Mouse (Mus musculus): ENCODE data around the gene Igsf21. TPM values are rescaled to one million over a fixed set of nuclear protein-coding genes. Genes with fewer than 3 reads are reported as not detected.

Gene Igsf21
- polyA plus RNA-seq, 1 experiment from 2014 or later, result 13.8 TPM

- no peak for DNase-seq (ENCODE audit: low spot score)
- 5% methylated on average over 8 of the region's 8 CpGs for WGBS
- Histone ChIP-seq H3K4me1 (replicated peaks) (peaks cover 55% of the 10 kb centered on the region), H3K4me3 (no peak overlapping the region), H3K9me3 (no peaks in the 10 kb centered on the region), H3K27me3 (ENCODE audit: insufficient read depth, poor library complexity, severe bottlenecking) (peaks cover 86% of the 10 kb centered on the region), H3K27ac (no peak overlapping the region), H3K36me3 (no peaks in the 10 kb centered on the region)
Measured at GRCm38 (mm10) chr4:140248396-140248795, 1.8 kb upstream of the Igsf21 start.

DNA sequence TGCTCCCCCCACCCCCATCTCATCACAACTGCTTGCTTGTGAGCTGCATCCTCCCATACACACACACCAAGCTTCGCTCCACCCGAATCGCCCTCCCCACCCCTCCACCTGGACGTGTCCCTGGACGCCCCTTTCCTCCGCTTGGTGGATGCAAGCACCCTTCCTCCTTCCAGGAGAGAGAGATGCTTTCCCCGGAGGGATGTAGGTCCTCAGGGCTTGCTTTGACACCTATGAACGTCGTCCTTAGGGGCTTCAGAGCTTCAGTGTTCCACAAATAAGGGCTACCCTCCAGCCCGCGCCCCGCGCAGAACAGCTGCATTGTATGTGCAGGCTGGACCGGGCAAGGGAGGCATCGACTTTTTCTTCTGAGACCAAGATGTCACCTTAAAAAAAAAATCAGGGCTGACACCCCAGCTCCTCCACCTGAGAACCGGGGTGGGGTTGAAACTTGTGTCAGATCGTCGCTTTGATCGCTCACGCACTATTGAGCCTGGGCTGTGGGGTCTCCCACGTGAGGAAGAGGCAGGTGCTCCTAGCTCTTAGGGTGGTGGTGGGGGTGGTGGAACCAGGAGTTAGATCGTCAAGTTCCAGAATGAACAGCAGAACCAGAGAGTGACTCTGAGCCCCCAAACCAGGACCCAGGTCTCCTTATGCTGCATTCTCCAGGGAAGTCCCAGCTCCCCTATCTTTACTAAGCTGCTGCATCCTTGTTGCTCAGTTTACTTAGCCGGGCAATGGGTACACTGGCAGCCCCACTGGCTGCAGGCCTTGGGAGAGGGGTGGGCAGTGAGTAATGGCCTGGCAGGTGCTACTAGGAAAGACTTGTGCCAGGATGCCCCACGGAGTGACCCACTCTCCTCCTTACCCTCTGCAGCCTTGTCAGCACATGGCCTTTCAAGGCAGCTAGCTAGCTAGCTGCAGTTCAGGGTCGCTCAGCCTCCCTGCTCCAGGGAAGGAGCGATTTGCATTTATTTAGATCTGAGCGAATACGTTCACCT, 721 bp upstream of the Igsf21 start:
- peak overlapping the region; percentile 63 for H3K4me3 ChIP-seq
- H3K4me1 ChIP-seq (replicated peaks), result peaks cover 66% of the 10 kb centered on the region
- H3K27me3 ChIP-seq (ENCODE audit: insufficient read depth, poor library complexity, severe bottlenecking), result peaks cover 95% of the 10 kb centered on the region
- no peaks in the 10 kb centered on the region for H3K36me3 ChIP-seq
- no peaks in the 10 kb centered on the region for H3K9me3 ChIP-seq
- peak overlapping the region; percentile 83; the same call in 1 of the 2 replicates for H3K27ac ChIP-seq
- DNase-seq (ENCODE audit: low spot score), result no peak
- WGBS, result 9% methylated on average over 28 of the region's 28 CpGs

- Histone ChIP-seq H3K4me1 (replicated peaks) (peaks cover 82% of the 10 kb centered on the region), H3K36me3 (no peaks in the 10 kb centered on the region), H3K4me3 (peak overlapping the region; percentile 63), H3K27me3 (ENCODE audit: insufficient read depth, poor library complexity, severe bottlenecking) (peaks cover 100% of the 10 kb centered on the region), H3K9me3 (no peaks in the 10 kb centered on the region), H3K27ac (peak overlapping the region; percentile 83)
- WGBS, result 4% methylated on average over 23 of the region's 23 CpGs
- DNase-seq (ENCODE audit: low spot score), result peak; percentile 53
Measured at GRCm38 (mm10) chr4:140245286-140246179, 1.1 kb downstream of the Igsf21 start.

DNA sequence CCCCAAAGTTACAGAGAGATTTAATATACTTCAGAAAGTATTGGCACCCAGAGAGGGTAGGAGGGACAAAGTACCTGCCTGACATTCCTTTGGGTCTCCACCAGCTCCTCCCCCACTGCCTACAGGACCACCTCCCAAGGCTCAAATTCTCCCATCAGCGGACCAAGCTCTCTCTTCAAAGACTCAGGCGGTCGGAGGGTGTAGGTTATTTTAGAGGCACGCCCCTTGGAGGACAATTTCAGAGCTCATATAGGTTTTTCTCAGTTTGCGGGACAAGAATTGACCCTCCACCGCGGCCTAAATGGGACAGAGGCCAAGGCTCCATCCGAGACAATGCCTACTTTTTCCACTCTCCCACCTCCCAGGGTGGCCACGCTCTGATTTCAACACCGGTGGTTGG, 1.7 kb downstream of the Igsf21 start:
- H3K4me3 ChIP-seq, result peak overlapping the region; percentile 63
- H3K27ac ChIP-seq, result no peak overlapping the region
- 1% methylated on average over 10 of the region's 10 CpGs for WGBS
- H3K9me3 ChIP-seq, result no peaks in the 10 kb centered on the region
- peaks cover 82% of the 10 kb centered on the region for H3K4me1 ChIP-seq (replicated peaks)
- DNase-seq (ENCODE audit: low spot score), result no peak
- peaks cover 100% of the 10 kb centered on the region for H3K27me3 ChIP-seq (ENCODE audit: insufficient read depth, poor library complexity, severe bottlenecking)
- H3K36me3 ChIP-seq, result no peaks in the 10 kb centered on the region

- Histone ChIP-seq H3K4me3 (peak overlapping the region; percentile 63), H3K36me3 (no peaks in the 10 kb centered on the region), H3K27me3 (ENCODE audit: insufficient read depth, poor library complexity, severe bottlenecking) (peaks cover 96% of the 10 kb centered on the region), H3K4me1 (replicated peaks) (peaks cover 79% of the 10 kb centered on the region), H3K27ac (peak overlapping the region; percentile 13; the same call in 1 of the 2 replicates), H3K9me3 (no peaks in the 10 kb centered on the region)
- WGBS, result 3% methylated on average over 40 of the region's 40 CpGs
- no peak for DNase-seq (ENCODE audit: low spot score)
Measured at GRCm38 (mm10) chr4:140244161-140244813, 2.3 kb downstream of the Igsf21 start.

DNA sequence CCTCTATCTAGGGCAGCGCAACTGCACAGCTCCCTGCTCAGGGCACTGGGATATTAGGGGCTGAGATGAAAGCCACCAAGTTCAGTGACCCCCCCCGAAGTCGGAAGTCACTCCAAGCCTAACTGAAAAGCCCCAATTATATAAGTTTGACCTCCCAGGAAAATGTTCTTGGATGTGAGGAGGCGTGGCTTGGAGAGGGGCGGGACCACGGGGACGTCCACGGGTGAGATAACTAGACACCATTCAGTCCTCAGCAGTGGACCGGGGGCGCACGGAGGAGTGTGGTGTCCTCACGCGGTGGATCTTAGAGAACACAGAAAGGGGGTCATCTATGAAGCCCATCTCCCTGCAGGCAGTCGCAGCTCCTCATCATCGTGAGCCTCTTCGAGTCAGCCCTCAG, 3.4 kb downstream of the Igsf21 start:
- H3K27me3 ChIP-seq (ENCODE audit: insufficient read depth, poor library complexity, severe bottlenecking), result peaks cover 86% of the 10 kb centered on the region

GRCm38 (mm10) chr4:140242291-140242690, 4.3 kb downstream of the Igsf21 start:
- H3K27me3 ChIP-seq (ENCODE audit: insufficient read depth, poor library complexity, severe bottlenecking), result peaks cover 79% of the 10 kb centered on the region
- peaks cover 75% of the 10 kb centered on the region for H3K4me1 ChIP-seq (replicated peaks)
- peak overlapping the region; percentile 9; the same call in 1 of the 2 replicates for H3K27ac ChIP-seq
- no peaks in the 10 kb centered on the region for H3K9me3 ChIP-seq
- H3K36me3 ChIP-seq, result no peaks in the 10 kb centered on the region
- 62% methylated on average over 1 of the region's 1 CpGs for WGBS
- H3K4me3 ChIP-seq, result no peak overlapping the region
- peak; percentile 42 for DNase-seq (ENCODE audit: low spot score)

More for the DNA sequence above, 3.4 kb downstream of the Igsf21 start:
- 17% methylated on average over 16 of the region's 16 CpGs for WGBS
- Histone ChIP-seq H3K4me1 (replicated peaks) (peaks cover 70% of the 10 kb centered on the region), H3K36me3 (no peaks in the 10 kb centered on the region), H3K4me3 (no peak overlapping the region), H3K27ac (no peak overlapping the region), H3K9me3 (no peaks in the 10 kb centered on the region)
- no peak for DNase-seq (ENCODE audit: low spot score)

DNA sequence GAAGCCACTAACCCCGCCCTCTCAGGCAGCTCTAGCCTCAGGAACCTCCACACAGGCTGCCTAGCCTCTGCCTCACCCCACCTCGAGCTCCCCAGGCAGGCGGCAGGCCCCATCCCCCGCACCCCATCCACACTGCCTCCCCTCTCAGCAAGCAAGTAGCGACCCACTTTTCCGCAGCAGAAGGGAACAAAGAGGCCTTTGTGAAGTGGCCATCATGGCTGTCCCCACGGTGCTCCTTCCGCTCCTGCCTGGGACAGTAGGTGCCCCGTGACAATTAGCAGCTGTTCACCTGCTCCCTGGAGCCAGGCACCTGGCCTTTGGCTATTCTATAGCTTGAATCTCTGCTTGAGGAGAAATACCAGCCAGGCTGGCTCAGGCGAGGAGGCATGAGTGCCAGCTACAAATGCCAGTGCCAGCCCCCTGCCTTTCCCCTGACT, 9.3 kb downstream of the Igsf21 start:
- Histone ChIP-seq H3K36me3 (no peaks in the 10 kb centered on the region), H3K9me3 (no peaks in the 10 kb centered on the region), H3K4me3 (no peak overlapping the region), H3K4me1 (replicated peaks) (peaks cover 48% of the 10 kb centered on the region), H3K27me3 (ENCODE audit: insufficient read depth, poor library complexity, severe bottlenecking) (peaks cover 29% of the 10 kb centered on the region), H3K27ac (peak overlapping the region; percentile 84)
- 17% methylated on average over 10 of the region's 10 CpGs for WGBS
- no peak for DNase-seq (ENCODE audit: low spot score)

DNA sequence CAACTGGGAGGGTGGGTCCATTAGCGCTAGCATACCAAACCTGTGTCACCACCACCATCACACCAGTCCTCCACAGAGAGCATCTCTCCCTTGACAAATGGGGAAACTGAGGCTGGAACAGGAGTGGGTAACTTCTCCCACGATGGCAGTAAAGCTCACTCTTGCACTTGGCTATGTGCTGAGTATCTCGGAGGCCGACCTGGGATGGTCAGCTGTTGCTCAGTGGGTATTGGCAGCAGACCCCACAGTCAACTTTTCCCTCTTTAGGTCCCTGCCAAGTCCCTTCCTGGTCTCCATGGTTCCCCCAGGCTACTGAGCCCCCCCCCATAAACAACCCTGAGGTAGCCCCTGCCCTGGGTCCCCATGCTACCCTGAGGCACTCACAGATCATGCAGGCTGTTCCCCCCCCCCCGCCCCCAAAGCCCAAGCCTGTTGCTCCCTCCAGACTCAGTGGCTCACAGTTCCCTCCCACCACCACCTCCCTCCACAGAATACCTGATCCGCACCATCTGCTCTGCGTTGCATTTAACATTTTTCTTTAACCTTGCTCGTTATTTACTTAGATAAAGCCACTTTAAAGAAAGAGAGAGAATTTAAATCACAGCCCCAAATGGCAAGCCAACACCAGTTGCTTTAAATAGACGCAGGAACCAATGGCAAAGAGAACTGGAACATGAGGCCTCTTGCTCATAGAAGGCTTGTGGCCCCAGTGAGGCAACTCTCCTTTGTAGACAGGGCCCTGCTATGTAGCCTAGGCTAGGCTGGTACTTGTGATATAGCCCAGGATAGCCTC, 11.0 kb downstream of the Igsf21 start:
- Histone ChIP-seq H3K4me3 (no peak overlapping the region), H3K27ac (no peak overlapping the region), H3K36me3 (no peaks in the 10 kb centered on the region), H3K4me1 (replicated peaks) (peaks cover 31% of the 10 kb centered on the region), H3K9me3 (no peaks in the 10 kb centered on the region), H3K27me3 (ENCODE audit: insufficient read depth, poor library complexity, severe bottlenecking) (peaks cover 11% of the 10 kb centered on the region; the same call in 1 of the 2 replicates)
- 80% methylated on average over 9 of the region's 9 CpGs for WGBS
- no peak for DNase-seq (ENCODE audit: low spot score)

GRCm38 (mm10) chr4:140234412-140235205, 12.0 kb downstream of the Igsf21 start:
- no peaks in the 10 kb centered on the region for H3K36me3 ChIP-seq
- 0 out of 2 replicates have a peak, but pooled peaks cover 2% of the 10 kb centered on the region for H3K27me3 ChIP-seq (ENCODE audit: insufficient read depth, poor library complexity, severe bottlenecking)
- no peak overlapping the region for H3K4me3 ChIP-seq
- peaks cover 35% of the 10 kb centered on the region for H3K4me1 ChIP-seq (replicated peaks)
- 76% methylated on average over 18 of the region's 18 CpGs for WGBS
- DNase-seq (ENCODE audit: low spot score), result no peak
- H3K9me3 ChIP-seq, result no peaks in the 10 kb centered on the region
- H3K27ac ChIP-seq, result peak overlapping the region; percentile 56; the same call in 1 of the 2 replicates

GRCm38 (mm10) chr4:140227837-140228236, 18.7 kb downstream of the Igsf21 start:
- H3K4me1 ChIP-seq (replicated peaks), result peaks cover 52% of the 10 kb centered on the region
- H3K4me3 ChIP-seq, result no peak overlapping the region
- no peaks in the 10 kb centered on the region for H3K9me3 ChIP-seq
- DNase-seq (ENCODE audit: low spot score), result no peak
- 64% methylated on average over 6 of the region's 7 CpGs for WGBS
- peak overlapping the region; percentile 46; the same call in 1 of the 2 replicates for H3K27ac ChIP-seq
- H3K27me3 ChIP-seq (ENCODE audit: insufficient read depth, poor library complexity, severe bottlenecking), result peaks cover 19% of the 10 kb centered on the region
- H3K36me3 ChIP-seq, result no peaks in the 10 kb centered on the region

Measured in hindbrain, embryonic 10.5 days (tissue).